Mouse (Mus musculus) thymus, adult 2 months (tissue): ENCODE measurements around the gene Kif23. TPM values are rescaled to one million over a fixed set of nuclear protein-coding genes. Genes with fewer than 3 reads are reported as not detected.

Experiments used
- DNase-seq: peaks from one replicate; pipeline ENCODE4 v3.0.0; 2021
- H3K27ac ChIP-seq: fragments of 200-500 bp; 2 replicates; pipeline ENCODE4 v1.5.1; 2012; ENCODE audit warnings: low read length, control low read depth; ENCODE audit not compliant: control insufficient read depth, insufficient read depth
- H3K27me3 ChIP-seq: fragments of 200-500 bp; 2 replicates; pipeline ENCODE4 v1.6.1; 2012; ENCODE audit warnings: mild to moderate bottlenecking, low read length, moderate library complexity, mixed read lengths; ENCODE audit not compliant: control insufficient read depth, insufficient read depth
- H3K36me3 ChIP-seq: fragments of 200-500 bp; 2 replicates; pipeline ENCODE4 v1.6.1; 2012; ENCODE audit warnings: mild to moderate bottlenecking, low read length, moderate library complexity; ENCODE audit not compliant: control insufficient read depth, insufficient read depth
- H3K4me1 ChIP-seq: fragments of 200-500 bp; replicated peaks from 2 replicates; pipeline ENCODE4 v1.6.1; 2012; ENCODE audit warnings: low read length; ENCODE audit not compliant: control insufficient read depth, insufficient read depth
- H3K4me3 ChIP-seq: fragments of 200-500 bp; 2 replicates; pipeline ENCODE4 v1.5.1; 2012; ENCODE audit warnings: mild to moderate bottlenecking, low read length, control low read depth, moderate library complexity; ENCODE audit not compliant: control insufficient read depth, insufficient read depth
- CTCF ChIP-seq: fragments of 200-500 bp; IDR thresholded peaks from 2 replicates; pipeline ENCODE4 v1.5.1; 2012; ENCODE audit warnings: mild to moderate bottlenecking, control low read depth, low read length, moderate library complexity, borderline replicate concordance; ENCODE audit not compliant: control insufficient read depth, poor library complexity, insufficient read depth; ENCODE audit errors: extremely low read depth
- POLR2A ChIP-seq: fragments of 200-500 bp; IDR thresholded peaks from 2 replicates; pipeline ENCODE4 v1.6.1; 2012; ENCODE audit warnings: mild to moderate bottlenecking, low read length, control low read depth, moderate library complexity; ENCODE audit not compliant: control insufficient read depth, poor library complexity, insufficient read depth; ENCODE audit errors: extremely low read depth
- WGBS: fragments of 180-500 bp; shearing (Covaris S2); methylation state at CpG from one replicate; pipeline ENCODE4 v1.1.7; 2018; 5-methylcytosine and 5-hydroxymethylcytosine counted together
- polyA plus RNA-seq: library from polyadenylated mRNA; depleted of rRNA; stranded (reverse); fragments of >200 nt; gene quantifications from 2 replicates; pipeline ENCODE4 v1.2.3, GENCODE M21; 2012

Gene Kif23
- polyA plus RNA-seq, 1 experiment: 28.4 TPM

GRCm38 (mm10) chr9:61895014-61895413 is 51.6 kb downstream of the Kif23 start:
- no peak for DNase-seq
- 86% methylated on average over 8 of the region's 8 CpGs for WGBS
- no peaks in the 10 kb centered on the region for H3K27me3 ChIP-seq

DNA sequence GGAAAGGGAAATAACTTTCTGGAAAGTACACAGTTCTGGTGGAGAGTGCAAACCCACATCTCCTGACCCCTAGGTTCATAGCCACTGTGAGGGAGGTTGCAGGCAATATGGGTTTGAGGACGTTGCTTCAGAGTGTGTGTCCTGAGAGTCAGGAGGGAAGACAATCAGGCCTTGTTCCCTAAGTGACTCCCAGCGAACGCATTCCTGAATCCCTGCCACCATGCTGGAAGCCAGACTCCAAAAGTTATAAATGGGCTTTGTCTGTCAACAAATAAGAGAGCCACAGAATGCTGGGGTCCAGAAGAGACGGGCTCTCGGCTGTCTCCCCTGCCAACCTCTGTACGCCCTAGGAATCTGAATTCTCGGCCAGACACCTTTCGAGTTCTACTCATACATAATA is 56.7 kb downstream of the Kif23 start:
- H3K27ac ChIP-seq: no peak overlapping the region
- WGBS: 90% methylated on average over 8 of the region's 8 CpGs
- TF ChIP-seq POLR2A (no peak), CTCF (no peak)
- H3K4me3 ChIP-seq: no peak overlapping the region
- no peaks in the 10 kb centered on the region for H3K36me3 ChIP-seq
- no peak for DNase-seq
- H3K27me3 ChIP-seq: no peaks in the 10 kb centered on the region
- H3K4me1 ChIP-seq: 0 out of 2 replicates have a peak, but pooled peaks cover under 1% of the 10 kb centered on the region

More at GRCm38 (mm10) chr9:61895014-61895413, 51.6 kb downstream of the Kif23 start:
- TF ChIP-seq POLR2A: no peak
- no peak for TF ChIP-seq CTCF
- no peak overlapping the region for H3K4me3 ChIP-seq
- peaks cover 3% of the 10 kb centered on the region; the same call in 1 of the 2 replicates for H3K4me1 ChIP-seq
- no peak overlapping the region for H3K27ac ChIP-seq
- H3K36me3 ChIP-seq: no peaks in the 10 kb centered on the region

DNA sequence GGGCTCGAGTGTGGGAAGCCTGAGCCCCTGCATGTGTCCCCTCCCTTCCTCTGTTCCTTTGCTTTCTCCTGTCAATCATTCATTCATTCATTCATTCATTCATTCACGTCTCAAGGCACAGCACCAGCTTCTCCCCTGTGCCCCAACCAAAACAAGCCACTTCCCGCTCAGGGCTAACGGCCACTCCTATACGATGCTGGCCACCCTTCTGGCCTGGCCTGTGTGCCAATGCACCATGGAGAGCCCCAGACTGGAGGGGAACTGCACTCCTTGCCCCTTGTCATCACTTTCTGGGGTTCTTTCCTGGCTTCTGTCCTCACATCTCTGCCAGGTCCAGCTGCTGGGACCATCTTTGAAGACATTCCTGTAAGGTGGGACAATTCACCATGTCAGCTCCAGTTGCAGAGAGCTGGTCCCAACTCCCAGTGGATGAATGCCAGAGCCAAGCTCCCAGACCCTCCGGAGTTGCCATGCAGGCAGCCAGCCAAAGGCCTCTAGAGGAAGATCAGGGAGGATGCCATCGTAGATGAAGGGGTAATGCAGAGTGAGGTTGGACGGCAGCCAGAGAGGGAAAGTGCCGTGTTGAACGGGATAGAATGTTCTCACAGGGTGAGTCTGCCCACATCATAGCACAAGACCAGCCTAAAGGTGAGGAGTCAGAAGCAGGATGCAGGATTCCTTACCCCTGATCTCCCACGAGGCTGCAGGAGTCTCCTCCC is 58.8 kb downstream of the Kif23 start:
- DNase-seq: no peak
- Histone ChIP-seq H3K27ac (no peak overlapping the region), H3K4me3 (no peak overlapping the region), H3K36me3 (no peaks in the 10 kb centered on the region), H3K4me1 (peaks cover 3% of the 10 kb centered on the region; the same call in 1 of the 2 replicates), H3K27me3 (no peaks in the 10 kb centered on the region)
- 73% methylated on average over 11 of the region's 11 CpGs for WGBS
- no peak for TF ChIP-seq POLR2A
- no peak for TF ChIP-seq CTCF

DNA sequence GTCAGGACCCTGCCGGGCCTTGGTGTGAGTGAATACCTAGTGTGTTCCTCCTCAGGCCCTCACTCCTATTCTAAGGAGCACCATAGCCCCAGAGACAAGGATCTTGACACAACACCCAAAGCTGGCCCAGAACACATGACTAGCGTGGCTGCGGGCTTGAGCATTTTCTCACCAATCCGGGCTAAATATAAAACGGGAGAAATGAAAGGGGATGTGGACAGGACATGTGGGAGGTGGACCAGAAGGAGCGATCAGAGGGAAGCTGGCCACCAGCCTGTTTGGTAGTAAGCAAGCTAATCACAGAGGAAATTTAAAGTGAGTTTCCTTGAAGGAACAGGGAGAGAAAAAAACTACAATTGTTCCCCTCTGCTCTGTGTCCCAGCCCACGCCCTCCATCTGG is 60.6 kb downstream of the Kif23 start:
- DNase-seq: no peak
- peaks cover 15% of the 10 kb centered on the region for H3K4me1 ChIP-seq
- H3K27ac ChIP-seq: no peak overlapping the region
- H3K27me3 ChIP-seq: no peaks in the 10 kb centered on the region
- H3K4me3 ChIP-seq: no peak overlapping the region
- no peaks in the 10 kb centered on the region for H3K36me3 ChIP-seq
- TF ChIP-seq CTCF (no peak), POLR2A (no peak)
- WGBS: 84% methylated on average over 7 of the region's 7 CpGs

- Histone ChIP-seq H3K27me3 (no peaks in the 10 kb centered on the region), H3K4me3 (no peak overlapping the region), H3K4me1 (peaks cover 15% of the 10 kb centered on the region), H3K27ac (no peak overlapping the region), H3K36me3 (no peaks in the 10 kb centered on the region)
- TF ChIP-seq CTCF: no peak
- TF ChIP-seq POLR2A: no peak
- DNase-seq: no peak
- WGBS: 86% methylated on average over 13 of the region's 13 CpGs
Observed at GRCm38 (mm10) chr9:61884936-61885335, 61.6 kb downstream of the Kif23 start.

DNA sequence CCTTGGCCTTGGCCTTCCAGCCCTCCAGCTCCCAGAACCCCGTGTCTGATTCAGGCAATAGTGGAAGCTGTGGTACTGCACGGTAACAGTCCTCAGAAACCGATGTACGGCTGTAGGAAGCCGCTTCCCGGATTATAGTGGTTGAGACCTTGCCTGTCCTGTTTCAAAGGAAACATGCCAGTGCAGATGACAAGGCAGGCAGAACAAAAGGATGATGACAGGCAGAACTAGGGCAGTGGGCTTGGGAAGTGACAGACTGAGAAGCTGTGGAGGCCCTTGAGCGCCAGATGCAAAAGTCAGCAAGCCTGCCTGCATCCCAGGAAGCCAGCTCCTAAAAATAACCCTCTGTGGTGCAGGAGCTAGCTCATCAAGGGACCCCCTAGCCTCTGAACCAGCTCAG is 62.2 kb downstream of the Kif23 start:
- H3K4me3 ChIP-seq: no peak overlapping the region
- no peaks in the 10 kb centered on the region for H3K36me3 ChIP-seq
- no peak for DNase-seq
- TF ChIP-seq CTCF (no peak), POLR2A (no peak)
- no peak overlapping the region for H3K27ac ChIP-seq
- H3K4me1 ChIP-seq: peaks cover 15% of the 10 kb centered on the region
- 88% methylated on average over 7 of the region's 7 CpGs for WGBS
- no peaks in the 10 kb centered on the region for H3K27me3 ChIP-seq

- Histone ChIP-seq H3K4me3 (no peak overlapping the region), H3K36me3 (no peaks in the 10 kb centered on the region), H3K27me3 (no peaks in the 10 kb centered on the region; the same call in 1 of the 2 replicates), H3K4me1 (peaks cover 15% of the 10 kb centered on the region), H3K27ac (no peak overlapping the region)
- 9% methylated on average over 3 of the region's 3 CpGs for WGBS
- TF ChIP-seq POLR2A (no peak), CTCF (no peak)
- peak; percentile 39 for DNase-seq
Observed at GRCm38 (mm10) chr9:61882179-61882578, 64.4 kb downstream of the Kif23 start.
